Mouse (Mus musculus): Measurements from ENCODE around the gene Olfr464.
"Not testable (repeated sequence)": the region's sequence is repeated elsewhere in the genome, so short reads cannot be mapped to it uniquely, and the experiment has no call there.

Olfr464 gene

DNA sequence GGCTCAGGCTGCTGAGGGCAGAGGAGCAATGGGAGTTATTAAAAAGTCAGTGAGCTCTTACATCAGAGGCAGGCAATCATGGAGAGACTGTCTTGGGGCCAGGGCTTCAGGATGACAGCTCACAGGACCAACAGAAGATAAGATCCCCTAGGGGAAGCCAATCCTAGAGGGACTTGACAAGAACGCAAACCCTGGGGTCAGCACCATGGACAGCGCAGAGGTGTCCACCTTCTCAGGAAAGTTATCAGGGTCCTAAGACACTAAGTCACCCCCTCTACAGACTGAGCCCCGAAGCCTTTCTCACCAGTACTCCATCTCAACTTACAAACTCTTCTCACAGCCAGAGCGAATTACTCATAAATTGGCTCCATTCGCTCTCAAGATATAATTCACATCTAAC, at the start of gene Olfr464:
Olfr464 (minus strand) TSS at position 2 of the 400 bp plus-strand sequence.
- DNase-seq: no peak

DNA sequence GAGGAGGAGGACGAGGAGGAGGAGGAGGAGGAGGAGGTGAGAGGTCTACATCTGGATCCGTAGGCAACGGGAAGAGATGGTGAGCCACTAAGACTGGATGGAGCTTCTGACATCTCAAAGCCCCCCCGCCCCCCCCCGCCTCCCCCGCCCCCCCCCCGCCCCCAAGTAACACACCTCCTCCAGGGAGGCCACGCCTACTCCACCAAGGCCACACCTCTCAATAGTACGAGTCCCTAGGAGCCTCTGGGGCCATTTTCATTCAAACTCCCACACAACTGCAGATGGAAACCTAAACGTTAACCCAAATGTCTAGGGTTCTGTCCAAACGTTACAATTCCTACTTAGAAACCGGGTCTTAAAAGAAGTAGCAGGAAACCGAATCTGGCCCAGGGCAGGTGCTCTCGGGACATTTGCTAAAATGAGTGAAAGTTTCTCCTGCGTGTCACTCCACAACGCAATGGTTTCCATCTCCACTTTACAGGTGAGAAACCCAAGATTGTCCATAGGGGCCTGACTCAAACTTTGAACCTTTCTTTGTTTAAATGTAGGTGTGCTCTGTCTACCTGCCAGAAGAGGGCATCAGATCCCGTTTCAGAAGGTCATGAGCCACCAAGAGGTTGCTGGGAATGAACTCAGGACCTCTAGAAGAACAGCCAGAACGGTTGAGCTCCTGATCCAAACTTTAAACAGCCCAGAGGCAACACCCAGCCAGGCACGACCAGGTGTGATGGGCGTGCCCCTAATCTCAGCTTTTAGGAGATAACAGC, 47.8 kb upstream of the Olfr464 start:
- DNase-seq: no peak

DNA sequence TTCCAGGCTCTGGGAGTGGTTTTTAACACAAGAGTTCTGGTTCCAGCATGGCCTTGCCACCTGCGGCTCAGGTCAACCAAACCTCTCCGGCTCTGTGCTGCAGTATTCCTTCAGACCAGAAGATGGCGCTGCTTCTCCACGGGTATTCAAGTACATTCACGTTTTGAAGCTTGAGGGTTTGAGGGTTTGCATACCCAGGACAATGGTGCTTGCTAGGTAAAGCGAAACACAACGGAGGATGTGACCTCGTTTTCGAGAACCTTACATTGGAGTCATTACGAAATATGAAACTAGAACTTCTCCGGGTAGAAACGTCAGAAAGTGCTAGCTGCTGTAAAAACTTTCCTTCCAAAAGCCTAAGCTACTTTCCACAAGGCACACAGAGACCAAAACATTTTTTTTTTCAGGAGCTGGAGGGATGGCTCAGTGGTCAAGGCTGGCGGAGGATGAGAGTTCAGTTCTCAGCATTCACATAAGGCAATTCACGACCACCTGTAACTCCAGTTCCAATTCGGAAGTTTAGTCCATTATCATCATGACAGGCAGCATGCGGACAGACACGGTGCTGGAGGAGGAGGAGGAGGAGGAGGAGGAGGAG, 47.0 kb upstream of the Olfr464 start:
- DNase-seq: peak; percentile 52

DNA sequence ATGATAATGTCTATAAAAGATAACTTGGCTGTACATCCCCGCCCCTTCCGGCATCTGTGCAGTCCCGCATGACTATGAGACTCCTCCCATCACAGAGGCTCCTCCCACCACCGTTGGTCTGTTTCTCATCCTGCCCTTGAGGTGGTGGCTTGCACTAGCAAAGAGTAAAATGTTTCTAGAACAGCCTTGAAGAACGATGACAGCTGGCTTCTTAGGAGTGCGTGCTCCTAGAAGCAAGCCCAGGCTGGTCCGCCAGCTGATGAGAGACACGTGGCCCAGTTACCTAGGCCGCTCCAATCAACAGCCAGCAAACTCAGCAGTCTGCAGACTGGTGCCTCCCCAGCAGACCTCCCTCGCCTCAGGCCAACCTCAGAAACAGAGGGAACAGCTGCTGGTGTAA, 45.4 kb upstream of the Olfr464 start:
- no peak for DNase-seq

DNA sequence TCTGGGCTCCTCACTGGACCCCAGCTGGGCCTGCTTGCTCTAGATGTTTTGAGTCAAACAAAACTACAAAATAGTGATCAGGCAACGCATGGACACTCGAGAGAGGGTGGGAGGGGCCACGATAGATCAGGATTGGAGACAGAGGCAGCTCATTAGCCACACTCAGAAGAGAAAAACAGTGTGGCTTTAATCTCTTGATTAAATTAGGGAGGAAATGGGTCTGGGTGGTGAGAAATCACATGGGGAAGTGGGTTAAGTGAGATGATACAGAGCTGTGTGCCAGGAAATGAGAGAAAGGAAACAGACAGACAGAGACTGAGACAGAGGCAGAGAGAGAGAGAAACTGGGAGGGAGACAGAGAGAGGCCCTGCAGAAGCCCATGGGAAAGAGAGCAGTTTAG, 44.5 kb upstream of the Olfr464 start:
- DNase-seq: no peak

DNA sequence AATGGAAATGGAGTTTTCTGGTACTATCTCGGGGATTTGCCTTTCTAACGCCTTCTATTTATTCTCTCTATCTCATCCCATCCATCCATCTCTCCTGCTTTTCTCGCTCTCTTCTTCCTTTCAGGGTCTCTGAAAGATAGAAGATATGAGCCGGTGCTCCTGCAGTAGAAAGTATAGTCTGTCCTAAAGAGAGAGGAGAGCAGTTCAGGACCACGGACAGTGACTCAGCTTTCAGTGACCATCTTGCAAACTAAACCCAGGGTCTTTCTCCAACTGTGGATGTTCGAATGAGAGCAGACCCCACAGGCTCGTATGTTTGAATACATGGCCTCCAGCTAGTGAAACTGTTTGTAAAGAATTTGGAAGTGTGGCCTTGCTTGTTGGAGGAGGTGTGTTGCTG, 36.3 kb upstream of the Olfr464 start:
- DNase-seq: no peak

DNA sequence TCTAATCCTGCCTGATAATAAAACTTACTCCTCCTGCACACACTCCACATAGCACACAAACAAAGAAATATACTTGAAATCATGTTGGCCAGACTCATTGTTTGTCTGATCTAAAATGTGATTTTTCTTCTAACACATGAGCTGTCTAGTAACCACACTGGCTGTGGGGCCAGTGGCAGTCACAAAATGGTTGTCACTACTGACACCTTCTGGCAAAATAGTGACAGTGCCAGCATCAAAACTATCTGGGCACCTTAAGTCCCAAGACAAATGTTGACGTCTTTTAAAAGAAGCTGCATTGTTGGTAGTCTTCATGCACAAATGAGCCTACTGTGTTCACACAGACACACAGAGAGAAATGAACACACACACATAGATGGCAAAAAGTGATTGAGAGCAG, 34.4 kb upstream of the Olfr464 start:
- no peak for DNase-seq

DNA sequence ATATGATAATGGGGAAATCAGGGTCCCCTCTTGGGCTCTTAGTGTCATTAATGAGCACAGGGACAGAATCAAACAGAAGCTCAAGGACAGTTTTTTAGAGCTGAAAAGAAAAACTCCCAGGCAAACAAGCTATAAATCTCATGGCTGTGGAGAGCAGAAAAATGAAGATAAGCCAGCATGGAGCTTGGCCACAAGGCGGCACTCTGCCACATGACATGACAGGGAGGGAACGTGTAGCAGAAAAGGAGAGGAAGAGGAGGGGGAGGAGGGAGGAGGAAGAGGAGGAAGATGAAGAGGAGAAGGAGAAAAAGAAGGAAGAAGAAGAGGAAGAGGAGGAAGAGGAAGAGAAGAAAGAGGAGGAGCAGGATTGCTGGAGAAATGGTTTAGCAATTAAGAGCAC, 29.2 kb upstream of the Olfr464 start:
- no peak for DNase-seq

DNA sequence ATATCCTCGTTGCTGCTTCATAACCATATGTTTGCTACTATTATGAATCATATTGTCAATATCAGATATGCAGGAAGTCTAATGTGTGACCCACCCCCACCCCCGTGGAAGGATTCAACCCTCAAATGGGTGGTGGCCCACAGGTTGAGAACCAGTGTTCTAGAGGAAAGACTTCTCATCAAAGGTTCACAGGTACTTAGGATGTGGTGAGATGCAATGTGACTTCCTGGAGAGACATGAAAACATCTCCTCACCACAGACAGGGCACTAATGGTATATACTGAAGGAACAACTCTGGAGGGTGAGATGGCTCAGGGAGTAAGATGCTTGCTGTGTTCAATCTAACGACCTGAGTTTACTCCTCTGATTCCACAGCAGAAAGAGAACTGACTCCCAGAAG, 14.7 kb upstream of the Olfr464 start:
- no peak for DNase-seq

DNA sequence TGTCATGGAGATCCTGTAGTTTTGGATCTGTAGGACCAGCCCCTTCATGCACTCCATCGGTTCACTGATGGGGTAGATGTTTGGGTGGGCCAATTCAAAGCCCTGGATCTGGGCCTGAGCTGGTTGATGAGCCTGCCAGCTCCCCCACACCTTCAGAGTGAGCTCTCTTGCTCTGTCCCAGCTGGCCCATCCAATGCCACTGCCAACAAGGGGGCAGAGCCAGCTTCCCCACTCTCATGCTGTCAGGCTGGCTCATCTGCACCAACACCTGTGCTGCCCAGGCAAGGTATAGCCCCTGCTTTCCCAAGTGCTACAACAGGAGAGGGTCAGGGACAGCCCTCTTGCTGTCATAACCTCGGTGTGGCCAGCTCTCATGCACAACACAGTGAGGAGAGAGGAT, 13.0 kb upstream of the Olfr464 start:
- DNase-seq: no peak

DNA sequence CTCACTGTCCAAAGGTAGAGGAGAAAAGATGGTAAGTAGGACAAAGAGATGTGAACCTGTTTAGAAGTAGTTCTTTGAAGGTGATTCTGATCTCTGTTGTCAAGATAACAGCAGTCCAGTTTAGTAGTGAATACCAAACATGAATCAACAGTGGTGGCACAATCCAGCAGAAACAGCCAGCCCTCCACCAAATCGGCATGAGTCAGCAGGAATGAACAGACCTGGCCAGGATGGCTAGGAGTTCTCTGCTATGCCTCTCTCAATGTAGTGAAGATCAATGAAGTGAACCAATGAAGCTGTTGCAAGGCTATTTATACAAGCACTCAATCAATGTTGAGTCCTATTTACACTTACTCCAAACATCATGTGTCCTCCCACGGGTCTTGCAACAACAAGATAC, 9.6 kb upstream of the Olfr464 start:
- DNase-seq: no peak

DNA sequence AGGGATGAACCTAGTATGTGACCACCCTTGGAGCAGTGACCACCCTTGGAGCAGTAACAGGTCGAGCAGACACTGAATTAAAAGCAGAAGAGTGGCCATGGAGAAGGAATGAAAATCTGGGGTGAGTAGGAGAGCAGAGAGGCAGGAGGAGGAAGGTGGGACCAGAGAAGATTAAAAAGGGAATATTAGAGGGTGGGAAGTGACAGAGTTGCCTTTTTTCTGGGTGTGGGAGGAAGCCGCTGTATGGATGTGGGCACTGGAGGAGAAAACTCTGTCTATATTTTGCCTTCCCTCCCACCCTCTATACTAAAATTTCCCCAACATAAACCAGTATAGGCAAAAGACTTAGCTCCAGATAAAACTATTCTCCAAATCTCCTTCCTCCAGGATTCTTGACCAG, 466 bp downstream of the Olfr464 start:
- DNase-seq: no peak

DNA sequence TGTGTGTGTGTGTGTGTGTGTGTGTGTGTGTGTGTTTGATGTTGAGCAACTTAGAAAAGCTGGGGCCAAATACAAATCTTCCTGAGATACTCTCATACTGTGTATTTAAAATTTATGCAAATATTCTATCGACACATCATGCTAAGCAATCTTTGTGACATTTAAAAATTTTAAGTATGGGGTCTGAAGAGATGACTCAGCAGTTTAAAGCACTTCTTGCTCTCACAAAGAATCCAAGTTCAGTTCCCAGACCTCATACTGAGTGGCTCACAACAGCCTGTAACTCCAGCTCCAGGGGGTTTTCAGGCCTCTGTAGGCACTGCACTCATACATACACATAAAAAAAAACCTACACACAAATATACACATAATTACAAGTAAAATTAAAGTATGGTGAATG, 4.8 kb downstream of the Olfr464 start:
- DNase-seq: no peak

DNA sequence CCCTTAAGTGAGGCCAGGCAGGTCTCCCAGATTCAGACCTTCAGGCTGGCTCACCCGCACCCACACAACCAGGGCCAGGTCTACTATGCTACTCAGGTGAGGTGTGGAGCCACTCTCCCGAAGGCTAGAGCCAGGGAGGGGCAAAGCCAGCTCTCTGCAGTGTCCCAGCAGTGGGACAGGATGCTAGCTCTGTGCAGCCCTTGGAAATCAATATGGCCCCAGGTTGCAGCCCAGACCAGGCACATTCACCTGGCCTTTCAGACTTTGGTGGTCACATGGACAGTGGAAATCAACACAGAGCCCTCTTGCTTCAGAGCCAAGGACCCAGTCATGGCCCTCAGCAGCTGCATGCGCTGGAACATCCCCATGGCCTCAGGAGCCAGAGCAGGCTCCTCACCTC, 16.4 kb downstream of the Olfr464 start:
- DNase-seq: no peak

DNA sequence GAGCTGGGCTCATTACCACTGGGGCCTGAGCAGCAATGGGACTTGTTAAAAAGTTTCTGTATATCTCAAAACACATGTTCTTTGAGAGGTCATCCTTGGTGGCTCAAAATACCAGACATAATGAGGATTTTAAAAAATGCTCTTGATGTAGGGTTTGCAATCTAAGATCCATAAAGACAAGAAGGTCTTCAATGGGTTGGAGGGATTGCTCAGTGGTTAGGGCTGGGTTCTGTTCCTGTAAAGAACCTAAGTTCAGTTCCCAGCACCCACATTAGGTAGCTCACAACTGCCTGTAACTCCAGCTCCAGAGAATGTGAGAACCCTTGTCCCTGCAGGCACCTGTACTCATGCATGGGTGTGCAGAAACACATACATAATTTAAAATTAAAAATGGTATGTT, 23.5 kb downstream of the Olfr464 start, which contains the start of gene Olfr463:
Olfr463 (minus strand) TSS at position 101 of the 400 bp plus-strand sequence.
- no peak for DNase-seq

DNA sequence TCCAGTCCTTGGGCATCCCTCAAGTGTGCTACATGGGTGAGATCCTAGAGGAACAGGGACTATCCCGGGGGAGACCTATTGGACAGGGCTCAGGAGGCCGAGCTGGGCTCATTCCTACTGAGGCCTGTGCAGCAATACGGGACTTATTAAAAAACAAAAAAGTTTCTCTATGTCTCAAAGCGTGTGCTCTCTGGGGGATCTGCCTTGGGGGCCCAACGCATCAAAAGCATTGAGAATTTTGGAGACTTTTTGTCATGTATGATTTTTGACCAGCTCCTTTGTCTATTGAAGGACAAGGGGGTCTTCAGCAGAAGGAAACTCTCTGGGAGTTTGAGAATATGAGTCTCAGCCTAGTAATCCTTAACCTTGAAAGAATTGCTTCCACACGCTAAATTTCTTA, 28.6 kb downstream of the Olfr464 start, which contains the start of gene Olfr462:
Olfr462 (minus strand) TSS at position 101 of the 400 bp plus-strand sequence.
- DNase-seq: no peak

DNA sequence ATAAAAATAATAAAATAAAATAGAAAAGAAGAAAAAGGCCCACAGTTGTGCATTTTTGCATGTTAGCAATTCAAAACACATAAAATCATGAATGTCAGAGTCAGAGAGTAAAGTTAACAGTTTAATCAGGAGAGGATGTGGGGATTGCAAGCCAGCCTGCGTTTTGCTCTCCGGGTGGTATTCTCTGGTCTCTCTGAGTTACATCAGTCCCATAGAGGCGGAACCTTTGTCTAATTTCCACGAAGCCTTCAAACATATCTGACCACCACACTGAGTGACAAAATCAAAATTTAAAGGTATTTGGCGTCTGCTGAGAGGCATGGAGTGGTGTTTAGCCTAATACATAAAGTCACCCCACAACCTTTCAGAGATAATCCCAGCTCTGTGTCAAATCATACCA, 35.9 kb downstream of the Olfr464 start:
- DNase-seq: no peak

DNA sequence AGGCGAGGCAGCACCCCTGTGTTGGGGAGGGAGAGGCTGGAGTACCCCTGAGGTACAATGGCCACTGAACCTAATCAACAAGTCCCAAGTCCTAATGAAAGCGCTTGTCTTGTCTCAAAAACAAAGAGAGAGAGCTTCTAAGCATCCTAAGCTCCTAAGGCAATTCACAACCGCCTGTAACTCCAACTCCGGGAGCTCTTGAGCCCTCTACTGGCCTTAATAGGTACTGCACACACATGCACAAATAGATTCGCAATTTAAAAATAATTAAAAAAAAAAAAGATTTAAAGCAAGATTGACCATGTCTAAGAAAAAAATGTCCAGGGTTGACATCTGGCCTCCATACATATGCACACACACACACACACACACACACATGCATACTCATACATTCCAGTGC, 37.3 kb downstream of the Olfr464 start:
- DNase-seq: no peak

DNA sequence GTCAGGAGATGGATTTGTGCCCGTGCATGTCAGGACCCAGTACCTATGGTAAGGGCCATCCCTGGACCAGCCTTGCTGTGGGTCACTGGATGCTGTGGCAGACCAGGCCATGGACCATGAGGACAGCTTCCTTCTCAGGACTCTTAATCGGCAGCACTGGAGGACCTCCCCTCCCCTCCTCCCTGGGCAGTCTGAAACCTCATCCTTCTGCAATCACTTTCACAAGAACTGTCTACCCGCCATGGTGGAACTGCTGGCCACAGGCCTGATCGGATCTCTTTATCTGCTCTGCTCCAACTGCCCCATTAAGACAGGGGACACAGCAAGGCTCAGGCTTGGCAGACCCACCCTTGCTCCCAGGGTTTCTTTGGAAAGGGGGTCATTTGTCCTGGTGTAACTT, 39.1 kb downstream of the Olfr464 start:
- DNase-seq: no peak

DNA sequence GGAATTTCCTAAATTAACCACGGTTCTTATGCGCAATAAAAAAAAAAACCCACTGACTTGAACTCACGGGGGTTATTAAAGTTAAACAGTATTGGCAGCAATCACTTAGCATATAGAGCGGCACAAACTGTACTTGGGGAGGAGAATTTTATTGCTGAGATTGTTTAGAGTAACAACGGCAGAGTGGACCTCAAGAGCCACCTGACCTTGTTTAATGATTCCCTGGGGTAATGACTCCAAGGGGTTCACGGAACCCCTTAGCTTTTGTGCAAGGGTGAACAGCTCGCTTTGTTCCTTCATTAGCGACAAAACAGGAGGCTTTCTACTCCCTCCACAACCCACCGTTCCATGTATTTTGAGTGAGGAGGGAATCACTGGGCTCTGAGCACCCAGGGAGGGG, 40.9 kb downstream of the Olfr464 start:
- DNase-seq: no peak

DNA sequence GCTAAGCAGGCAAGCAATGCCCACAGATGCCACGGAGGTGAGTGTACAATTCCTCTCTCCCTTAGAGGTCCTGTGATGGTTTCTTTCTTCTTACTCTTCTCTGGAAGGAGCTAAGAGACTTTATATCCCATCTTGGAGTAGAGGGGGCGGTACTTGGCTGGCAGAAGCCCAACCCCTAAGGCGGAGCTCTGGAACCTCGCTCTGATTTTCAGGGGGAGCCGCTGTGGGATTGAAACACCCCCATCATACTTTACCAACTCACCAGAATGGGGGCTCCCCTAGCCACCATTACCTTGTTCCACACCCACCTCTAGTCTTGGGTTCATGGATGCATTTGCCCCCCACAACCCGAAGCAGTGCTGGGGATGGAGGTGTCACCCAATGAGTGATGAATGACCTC, 45.3 kb downstream of the Olfr464 start, which contains the start of gene Epx:
Epx (minus strand) TSS at position 101 of the 400 bp plus-strand sequence.
- DNase-seq: no peak

DNA sequence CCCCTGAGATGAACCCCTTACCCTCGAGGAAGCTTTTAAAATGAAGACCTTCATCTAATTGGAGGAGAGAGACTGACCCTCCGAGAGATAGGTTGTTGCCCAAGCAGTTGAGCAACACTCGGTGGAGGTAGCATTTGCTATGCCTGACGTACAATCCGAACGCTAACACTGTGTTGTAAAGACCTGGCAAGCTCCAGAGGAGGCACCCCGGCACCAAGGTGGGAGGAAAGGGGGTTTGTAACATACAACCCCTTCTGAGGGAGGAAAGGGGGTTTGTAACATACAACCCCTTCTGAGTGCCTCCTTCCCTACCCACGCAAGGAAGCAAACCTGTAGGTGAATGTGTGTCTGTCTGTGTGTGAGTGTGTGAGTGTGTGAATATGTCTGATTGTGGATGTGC, 49.0 kb downstream of the Olfr464 start:
- DNase-seq: no peak

DNA sequence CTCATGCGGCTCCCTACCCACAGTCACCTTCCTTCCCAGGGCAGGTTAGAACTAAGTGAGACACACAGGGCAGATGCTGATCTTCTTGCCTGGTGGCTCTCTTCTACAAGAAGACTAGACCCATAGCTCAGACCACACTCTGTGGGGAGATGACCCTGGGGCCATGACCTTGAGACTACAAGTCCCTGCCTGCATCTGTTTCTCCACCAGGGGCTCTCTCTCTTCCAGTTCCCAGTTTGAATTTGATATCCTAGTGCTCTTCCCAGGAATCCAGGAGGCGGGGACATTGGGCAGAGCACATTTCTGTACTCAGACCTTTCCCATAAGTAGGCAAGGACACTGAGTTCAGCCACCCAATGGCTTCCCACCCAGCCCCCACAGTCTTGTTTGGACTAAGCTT, 50.7 kb downstream of the Olfr464 start:
- DNase-seq: no peak

DNA sequence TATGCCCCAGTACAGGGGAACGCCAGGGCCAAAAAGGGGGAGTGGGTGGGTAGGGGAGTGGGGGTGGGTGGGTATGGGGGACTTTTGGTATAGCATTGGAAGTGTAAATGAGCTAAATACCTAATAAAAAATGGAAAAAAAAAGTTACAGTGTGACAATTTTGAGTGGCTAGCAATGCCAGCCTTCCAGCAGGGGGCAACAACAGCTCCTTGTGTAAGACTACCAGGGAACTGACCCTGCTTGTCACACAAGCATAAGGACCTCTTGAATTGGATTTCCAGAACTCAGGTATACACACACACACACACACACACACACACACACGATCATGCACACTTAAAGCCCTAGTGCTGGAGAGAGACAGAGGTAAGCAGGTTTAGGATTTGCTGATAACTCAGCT, 53.9 kb downstream of the Olfr464 start:
- not testable (repeated sequence) for DNase-seq
